Mouse (Mus musculus) midbrain, postnatal 0 days (tissue): Measurements from ENCODE around the gene Rgs6. TPM values are rescaled to one million over a fixed set of nuclear protein-coding genes. Genes with fewer than 3 reads are reported as not detected.

Experiments
- ATAC-seq: fragments of 200-750 bp; cut with Nextera tagmentation; 2 replicates; pipeline ENCODE4 v1.8.0; 2017; ENCODE audit warnings: moderate number of reproducible peaks, mild to moderate bottlenecking, moderate TSS enrichment, moderate library complexity; ENCODE audit not compliant: low FRiP score
- DNase-seq: peaks from one replicate; pipeline ENCODE4 v3.0.0-alpha.2; 2015; ENCODE audit warnings: low spot score
- H3K27ac ChIP-seq: fragments of 300-500 bp; sonication (generic); 2 replicates; pipeline ENCODE4 v1.5.1; 2014; ENCODE audit warnings: low read depth, mild to moderate bottlenecking, low read length, mixed read lengths
- H3K27me3 ChIP-seq: fragments of 300-500 bp; sonication (generic); 2 replicates; pipeline ENCODE4 v1.6.1; 2014; ENCODE audit warnings: low read length, control low read depth, mixed read lengths; ENCODE audit not compliant: insufficient read depth
- H3K36me3 ChIP-seq: fragments of 300-500 bp; sonication (generic); 2 replicates; pipeline ENCODE4 v1.6.1; 2014; ENCODE audit warnings: low read length, control low read depth, mixed read lengths; ENCODE audit not compliant: insufficient read depth
- H3K4me1 ChIP-seq: fragments of 300-500 bp; sonication (generic); 2 replicates; pipeline ENCODE4 v1.6.1; 2014; ENCODE audit warnings: mild to moderate bottlenecking, control low read depth, antibody characterized with exemption, low read length, mixed read lengths; ENCODE audit not compliant: insufficient read depth
- H3K4me2 ChIP-seq: fragments of 300-500 bp; sonication (generic); 2 replicates; pipeline ENCODE4 v1.6.1; 2014; ENCODE audit warnings: low read depth, mild to moderate bottlenecking, low read length, mixed read lengths; ENCODE audit not compliant: poor library complexity, severe bottlenecking
- H3K4me3 ChIP-seq: fragments of 300-500 bp; sonication (generic); 2 replicates; pipeline ENCODE4 v1.5.1; 2014; ENCODE audit warnings: low read depth, mild to moderate bottlenecking, low read length, moderate library complexity
- H3K9ac ChIP-seq: fragments of 300-500 bp; sonication (generic); replicated peaks from 2 replicates; pipeline ENCODE4 v1.6.1; 2014; ENCODE audit warnings: mild to moderate bottlenecking, low read length, moderate library complexity, mixed read lengths; ENCODE audit not compliant: poor library complexity, severe bottlenecking
- H3K9me3 ChIP-seq: fragments of 300-500 bp; sonication (generic); 2 replicates; pipeline ENCODE4 v1.6.1; 2016; ENCODE audit warnings: low read length, control low read depth
- CTCF ChIP-seq: IDR thresholded peaks from 2 replicates; pipeline ENCODE4 v1.5.1; 2016; ENCODE audit warnings: antibody characterized with exemption, mild to moderate bottlenecking
- WGBS: fragments of 180-500 bp; shearing (Covaris S2); extraction: QIAGEN DNeasy Blood & Tissue Kit; methylation state at CpG from one replicate; pipeline ENCODE4 v1.1.7; 2014; 5-methylcytosine and 5-hydroxymethylcytosine counted together
- polyA plus RNA-seq: library from polyadenylated mRNA; unstranded; fragments of >200 nt; fragmentation: Nextera tagmentation; extraction: Ambion mirVana; gene quantifications from 2 replicates; pipeline ENCODE4 v1.2.1, GENCODE M21; 2015
- total RNA-seq: library from RNA; depleted of rRNA; stranded (reverse); fragments of >200 nt; gene quantifications from 2 replicates; pipeline ENCODE4 v1.2.3, GENCODE M21; 2014

Rgs6 gene
- total and polyA plus RNA-seq, 2 experiments from 2014 or later: 22.0 to 26.3 TPM

DNA sequence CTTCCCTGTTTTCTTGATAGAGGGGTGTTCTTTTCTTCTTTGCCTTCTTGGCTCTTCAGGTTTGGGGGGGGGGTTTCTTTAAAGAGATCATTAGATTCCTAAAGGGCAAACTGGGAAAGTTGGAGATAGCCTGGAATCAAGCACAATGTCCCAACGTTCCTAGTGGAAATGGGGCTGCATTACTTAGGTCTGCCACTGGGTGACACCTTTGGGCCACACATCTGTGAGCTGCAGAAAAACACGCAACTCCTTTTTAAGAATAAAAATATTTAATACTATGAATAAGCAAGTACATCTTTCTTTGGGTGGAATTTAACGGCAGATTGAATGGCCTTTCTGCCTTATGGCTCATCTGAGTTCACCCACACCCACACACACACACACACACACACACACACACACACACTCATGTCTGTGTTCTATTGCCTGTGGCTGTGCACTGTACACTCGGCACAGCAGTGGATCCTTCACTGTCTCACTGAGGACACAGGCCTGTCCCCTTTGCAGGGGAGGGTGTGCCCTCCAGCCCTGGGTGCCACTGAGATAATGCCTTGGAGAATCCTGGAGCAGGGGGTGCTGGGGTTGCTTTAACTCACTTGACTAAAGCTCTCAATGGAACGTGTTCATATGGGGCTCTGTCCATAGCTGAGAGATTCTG, 526.4 kb downstream of the Rgs6 start:
- Histone ChIP-seq H3K4me2 (no peak overlapping the region), H3K9ac (0 out of 2 replicates have a peak overlapping the region, but pooled peaks have one; percentile 8), H3K27me3 (no peaks in the 10 kb centered on the region), H3K9me3 (no peaks in the 10 kb centered on the region), H3K4me1 (0 out of 2 replicates have a peak, but pooled peaks cover 7% of the 10 kb centered on the region), H3K27ac (no peak overlapping the region), H3K4me3 (no peak overlapping the region), H3K36me3 (no peaks in the 10 kb centered on the region)
- WGBS: 22% methylated on average over 5 of the region's 5 CpGs
- peak; percentile 94 for TF ChIP-seq CTCF
- ATAC-seq (no peak), DNase-seq (peak; percentile 79)

- WGBS: 53% methylated on average over 3 of the region's 3 CpGs
- Histone ChIP-seq H3K9me3 (no peaks in the 10 kb centered on the region), H3K27me3 (no peaks in the 10 kb centered on the region), H3K4me3 (no peak overlapping the region), H3K9ac (no peak overlapping the region), H3K4me2 (no peak overlapping the region), H3K4me1 (no peaks in the 10 kb centered on the region), H3K27ac (no peak overlapping the region), H3K36me3 (no peaks in the 10 kb centered on the region)
- ATAC-seq (no peak), DNase-seq (no peak)
- no peak for TF ChIP-seq CTCF
These were observed 536.0 kb downstream of the Rgs6 start for GRCm38 (mm10) chr12:83124111-83124510.

DNA sequence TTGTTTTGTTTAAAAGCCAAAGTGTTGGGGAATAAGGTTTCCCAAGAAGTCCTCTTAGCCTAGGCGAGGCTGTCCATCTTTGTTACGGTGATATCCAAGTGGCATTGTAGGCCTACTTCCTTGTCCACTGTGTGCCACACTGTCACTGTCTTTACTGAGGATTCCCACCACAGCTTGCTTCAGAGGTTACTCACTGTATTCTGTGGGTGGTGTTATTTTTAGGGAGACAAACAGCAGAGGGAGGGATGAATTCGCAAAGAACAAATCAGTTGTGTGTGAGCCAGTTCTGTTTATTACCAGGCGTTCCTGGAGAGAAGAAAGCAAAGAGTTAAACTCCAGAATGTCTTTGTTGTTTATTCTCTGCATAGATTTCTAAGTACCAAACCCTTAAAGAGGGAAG, 537.2 kb downstream of the Rgs6 start:
- TF ChIP-seq CTCF: no peak
- 84% methylated on average over 4 of the region's 4 CpGs for whole genome bisulfite sequencing
- H3K9ac ChIP-seq: no peak overlapping the region
- ATAC-seq (no peak), DNase-seq (no peak)
- H3K36me3 ChIP-seq: no peaks in the 10 kb centered on the region
- no peak overlapping the region for H3K4me2 ChIP-seq
- H3K27ac ChIP-seq: no peak overlapping the region
- H3K4me3 ChIP-seq: no peak overlapping the region
- H3K4me1 ChIP-seq: no peaks in the 10 kb centered on the region
- no peaks in the 10 kb centered on the region for H3K9me3 ChIP-seq
- H3K27me3 ChIP-seq: no peaks in the 10 kb centered on the region

DNA sequence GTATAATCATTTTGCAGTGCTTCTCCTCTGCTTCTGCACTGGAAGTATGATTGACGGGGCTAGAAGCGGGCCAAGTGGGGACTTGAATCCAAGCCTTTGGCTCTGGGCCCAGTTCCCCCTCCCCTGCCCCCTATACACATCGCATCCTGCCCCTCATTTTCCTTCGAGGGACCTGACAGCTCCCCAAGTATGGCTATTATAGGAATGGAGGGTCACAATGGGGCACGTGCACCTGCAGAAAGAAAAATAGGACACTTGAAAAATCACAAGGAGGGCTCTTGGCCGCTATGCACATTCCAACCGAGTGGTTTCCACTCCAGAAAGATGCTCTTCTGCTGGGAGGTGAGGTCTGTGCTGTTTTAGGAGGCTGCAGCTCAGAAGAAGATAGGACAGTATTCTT, 538.8 kb downstream of the Rgs6 start:
- no peak overlapping the region for H3K4me2 ChIP-seq
- no peak overlapping the region for H3K4me3 ChIP-seq
- no peak overlapping the region for H3K27ac ChIP-seq
- H3K4me1 ChIP-seq: no peaks in the 10 kb centered on the region
- ATAC-seq (no peak), DNase-seq (no peak)
- H3K27me3 ChIP-seq: no peaks in the 10 kb centered on the region
- TF ChIP-seq CTCF: no peak
- no peak overlapping the region for H3K9ac ChIP-seq
- H3K9me3 ChIP-seq: no peaks in the 10 kb centered on the region
- WGBS: 80% methylated on average over 7 of the region's 7 CpGs
- H3K36me3 ChIP-seq: no peaks in the 10 kb centered on the region

DNA sequence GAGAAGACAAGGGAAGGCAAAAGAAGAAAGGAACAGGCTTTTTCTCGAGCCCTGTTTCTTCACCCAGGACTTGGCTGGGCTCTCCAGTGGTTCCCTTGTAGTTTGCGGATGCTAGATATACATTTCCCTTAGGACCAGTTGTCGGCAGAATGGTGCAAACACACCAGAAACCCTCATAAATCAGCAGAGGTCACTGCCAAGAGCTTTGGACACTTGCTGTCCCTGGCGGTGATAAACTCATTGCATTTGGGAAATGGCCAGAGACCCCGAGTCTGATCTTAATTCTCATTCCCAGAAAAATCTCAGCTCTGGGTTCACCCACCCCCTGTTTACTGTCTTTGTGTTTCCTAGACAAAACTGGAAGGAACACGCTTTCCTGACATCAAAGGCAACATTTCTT, 539.9 kb downstream of the Rgs6 start:
- H3K4me2 ChIP-seq: no peak overlapping the region
- no peak overlapping the region for H3K4me3 ChIP-seq
- no peak for TF ChIP-seq CTCF
- no peak overlapping the region for H3K9ac ChIP-seq
- H3K9me3 ChIP-seq: no peaks in the 10 kb centered on the region
- H3K27me3 ChIP-seq: no peaks in the 10 kb centered on the region
- WGBS: 61% methylated on average over 6 of the region's 6 CpGs
- no peak overlapping the region for H3K27ac ChIP-seq
- DNase-seq: no peak
- H3K36me3 ChIP-seq: no peaks in the 10 kb centered on the region
- no peaks in the 10 kb centered on the region for H3K4me1 ChIP-seq
- no peak for ATAC-seq

DNA sequence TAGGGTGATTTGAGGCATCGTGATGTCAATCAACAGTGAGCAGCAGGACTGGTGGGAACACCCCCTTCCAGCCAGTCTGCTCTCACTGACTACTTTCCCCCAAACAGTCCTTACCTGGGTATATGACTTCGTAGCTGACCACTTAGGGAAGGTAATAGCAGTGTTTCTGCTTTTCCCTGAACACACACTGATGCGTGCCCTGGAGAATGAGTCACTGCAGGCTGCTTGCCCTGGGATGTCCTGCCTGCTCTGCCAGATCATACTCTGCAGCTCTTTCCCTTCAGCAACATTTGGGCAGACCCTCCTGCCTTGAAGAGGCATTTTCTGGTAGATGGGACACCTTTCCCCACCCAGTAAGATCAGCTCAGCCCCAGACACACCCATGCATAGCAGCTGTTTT, 540.5 kb downstream of the Rgs6 start:
- Histone ChIP-seq H3K27me3 (no peaks in the 10 kb centered on the region), H3K4me3 (no peak overlapping the region), H3K9me3 (no peaks in the 10 kb centered on the region), H3K4me2 (no peak overlapping the region), H3K4me1 (no peaks in the 10 kb centered on the region), H3K36me3 (no peaks in the 10 kb centered on the region), H3K27ac (no peak overlapping the region), H3K9ac (no peak overlapping the region)
- WGBS: 79% methylated on average over 3 of the region's 3 CpGs
- ATAC-seq: no peak
- no peak for TF ChIP-seq CTCF
- DNase-seq: no peak
